In genomic region chr9:21113751-21114150, GRCm38 (mm10) we compare ENCODE assay signal across 16 mouse cellular contexts.
"Had no signal": no experiment of that assay in that cellular context is flagged by ENCODE, and none has a peak within 500 bp of the region (broad histone marks: within the 10 kb centered on the region; RNA-seq: fewer than 3 reads in every experiment).

No protein-coding gene starts in this region.

- H3K9ac ChIP-seq: neural tube, embryonic 12.5 days; neural tube, embryonic 13.5 days; neural tube, embryonic 15.5 days; stomach, embryonic 15.5 days had no signal

- H3K27ac ChIP-seq: neural tube, embryonic 12.5 days; neural tube, embryonic 13.5 days; neural tube, embryonic 15.5 days; stomach, embryonic 15.5 days; stomach, postnatal 0 days had no signal

- H3K9me3 ChIP-seq: neural tube, embryonic 12.5 days; neural tube, embryonic 13.5 days; neural tube, embryonic 15.5 days; stomach, embryonic 15.5 days had no signal

- H3K4me1 ChIP-seq: neural tube, embryonic 12.5 days; neural tube, embryonic 13.5 days; neural tube, embryonic 15.5 days; stomach, embryonic 15.5 days had no signal

- DNase-seq: retina, postnatal 1 day; right cerebral cortex, adult 18-20 months; right cerebral cortex, postnatal 14 days; right cerebral cortex, postnatal 25 days; right cerebral cortex, postnatal 4 days; spleen, adult 18-20 months; thymus, adult 18-20 months; thymus, adult 2 months; thymus, postnatal 14 days; thymus, postnatal 36 days; thymus, postnatal 4 days had no signal

- H3K4me3 ChIP-seq: neural tube, embryonic 12.5 days; neural tube, embryonic 13.5 days; neural tube, embryonic 15.5 days; stomach, embryonic 15.5 days had no signal

- H3K4me2 ChIP-seq: neural tube, embryonic 12.5 days; neural tube, embryonic 13.5 days; neural tube, embryonic 15.5 days; stomach, embryonic 15.5 days had no signal

- H3K36me3 ChIP-seq: neural tube, embryonic 12.5 days; stomach, embryonic 15.5 days had no signal

- H3K27me3 ChIP-seq: neural tube, embryonic 12.5 days; neural tube, embryonic 13.5 days; neural tube, embryonic 15.5 days; stomach, embryonic 15.5 days had no signal
